Mouse (Mus musculus) limb, embryonic 11.5 days (tissue): Measurements from ENCODE around the gene Arhgdig. TPM values are rescaled to one million over a fixed set of nuclear protein-coding genes. Genes with fewer than 3 reads are reported as not detected.
A peak's percentile ranks its signal among the peaks of the same experiment; 100 is the strongest.
"Not testable (repeated sequence)": the region's sequence is repeated elsewhere in the genome, so short reads cannot be mapped to it uniquely, and the experiment has no call there.

Experiments used
- ATAC-seq: fragments of 200-750 bp; cut with Nextera tagmentation; 2 replicates; pipeline ENCODE4 v1.8.0; 2017; ENCODE audit warnings: low read depth; ENCODE audit not compliant: insufficient number of reproducible peaks, low FRiP score, low TSS enrichment
- DNase-seq: peaks from one replicate; pipeline ENCODE4 v3.0.0-alpha.2; 2015; ENCODE audit warnings: low spot score
- H3K27ac ChIP-seq: fragments of 300-500 bp; sonication (generic); replicated peaks from 2 replicates; pipeline ENCODE4 v1.5.1; 2014; ENCODE audit warnings: low read depth, mild to moderate bottlenecking, low read length
- H3K27me3 ChIP-seq: fragments of 300-500 bp; sonication (generic); 2 replicates; pipeline ENCODE4 v1.6.1; 2014; ENCODE audit warnings: mild to moderate bottlenecking, low read length, mixed read lengths; ENCODE audit not compliant: control insufficient read depth, insufficient read depth
- H3K36me3 ChIP-seq: fragments of 300-500 bp; sonication (generic); 2 replicates; pipeline ENCODE4 v1.6.1; 2014; ENCODE audit warnings: mild to moderate bottlenecking, low read length, moderate library complexity, mixed read lengths; ENCODE audit not compliant: control insufficient read depth, insufficient read depth
- H3K4me1 ChIP-seq: fragments of 300-500 bp; sonication (generic); 2 replicates; pipeline ENCODE4 v1.6.1; 2014; ENCODE audit warnings: low read length, mixed read lengths; ENCODE audit not compliant: control insufficient read depth, insufficient read depth
- H3K4me2 ChIP-seq: fragments of 300-500 bp; sonication (generic); 2 replicates; pipeline ENCODE4 v1.6.1; 2014; ENCODE audit warnings: low read depth, mild to moderate bottlenecking, moderate library complexity; ENCODE audit not compliant: severe bottlenecking
- H3K4me3 ChIP-seq: fragments of 300-500 bp; sonication (generic); 2 replicates; pipeline ENCODE4 v1.5.1; 2014; ENCODE audit warnings: low read depth, low read length
- H3K9ac ChIP-seq: fragments of 300-500 bp; sonication (generic); 2 replicates; pipeline ENCODE4 v1.6.1; 2014; ENCODE audit warnings: mild to moderate bottlenecking, low read length
- H3K9me3 ChIP-seq: fragments of 300-500 bp; sonication (generic); 2 replicates; pipeline ENCODE4 v1.6.1; 2016; ENCODE audit warnings: low read length; ENCODE audit not compliant: control insufficient read depth
- WGBS: fragments of 180-500 bp; shearing (Covaris S2); extraction: QIAGEN DNeasy Blood & Tissue Kit; methylation state at CpG from one replicate; pipeline ENCODE4 v1.1.7; 2014; 5-methylcytosine and 5-hydroxymethylcytosine counted together
- polyA plus RNA-seq: library from polyadenylated mRNA; unstranded; fragments of >200 nt; fragmentation: Nextera tagmentation; extraction: Ambion mirVana; gene quantifications from 2 replicates; pipeline ENCODE4 v1.2.1, GENCODE M21; 2014

Gene Arhgdig
- polyA plus RNA-seq, 1 experiment from 2014 or later, result 4.7 TPM

DNA sequence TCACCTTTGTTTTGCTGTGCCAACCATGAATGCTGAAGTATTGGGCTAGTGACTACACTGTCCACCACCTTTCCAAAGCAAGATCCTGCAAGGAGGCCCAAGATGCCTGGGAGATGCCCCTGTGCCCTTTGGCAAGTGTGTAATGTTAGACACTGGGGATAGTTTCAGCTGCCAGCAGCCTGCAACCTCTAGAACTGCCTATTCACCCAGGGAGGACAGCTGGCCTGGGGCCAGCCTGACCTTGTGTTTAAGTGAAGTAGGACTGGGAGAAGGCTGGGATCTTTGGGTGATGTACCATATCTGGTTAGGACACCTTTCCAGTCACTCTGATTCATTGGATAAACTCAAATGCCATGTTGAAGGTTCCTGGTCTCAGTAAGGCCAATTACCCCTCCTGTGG, 5.6 kb downstream of the Arhgdig start:
- Histone ChIP-seq H3K36me3 (peaks cover 3% of the 10 kb centered on the region; the same call in 1 of the 2 replicates), H3K4me3 (no peak overlapping the region), H3K4me1 (peaks cover 14% of the 10 kb centered on the region), H3K4me2 (no peak overlapping the region), H3K27me3 (peaks cover 54% of the 10 kb centered on the region), H3K27ac (no peak overlapping the region), H3K9me3 (no peaks in the 10 kb centered on the region), H3K9ac (no peak overlapping the region)
- DNase-seq (no peak), ATAC-seq (no peak)

DNA sequence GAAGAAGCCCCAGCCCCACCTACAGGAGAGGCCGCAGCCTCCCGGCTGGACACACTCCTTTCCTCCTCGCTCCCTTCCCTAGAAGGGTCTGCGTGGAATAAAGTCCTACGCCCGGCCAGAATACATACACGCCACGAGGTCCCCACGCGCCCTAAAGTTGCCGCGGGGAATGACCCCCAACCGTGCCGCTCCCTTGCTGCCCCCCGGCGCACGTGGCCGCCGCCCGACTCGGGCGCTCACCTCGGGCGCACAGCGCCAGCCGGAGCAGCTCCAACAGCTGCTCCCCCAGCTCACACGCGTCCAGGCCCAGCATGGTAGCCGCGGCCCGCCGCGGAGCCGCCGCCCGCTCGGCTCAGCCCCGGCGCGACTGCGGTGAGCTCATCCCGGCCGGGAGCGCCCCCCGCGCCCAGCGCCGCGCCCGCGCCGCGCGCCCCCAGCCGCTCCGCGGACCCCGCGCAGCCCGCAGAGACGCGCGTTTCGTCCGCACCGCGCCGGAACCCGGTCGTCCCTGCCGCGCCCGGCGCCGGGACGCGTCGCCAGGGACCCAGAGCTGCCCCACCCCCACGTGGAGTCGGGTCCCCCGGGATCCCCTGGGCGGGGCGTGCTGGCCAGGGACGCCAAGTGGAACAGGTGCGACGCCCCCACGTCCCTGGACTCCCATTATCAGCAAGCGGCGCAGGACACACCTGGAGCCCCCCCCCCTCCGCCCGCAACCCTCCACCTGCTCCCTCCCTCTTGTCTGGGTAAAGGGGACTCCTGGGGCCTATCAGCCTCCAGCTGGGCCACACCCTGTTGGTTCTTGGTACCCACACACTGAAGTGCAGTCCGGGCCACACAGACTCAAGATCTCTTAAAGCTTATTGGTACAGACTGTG, 6.5 kb downstream of the Arhgdig start:
- H3K4me2 ChIP-seq, result peak overlapping the region; percentile 97
- H3K9ac ChIP-seq, result peak overlapping the region; percentile 52
- ATAC-seq, result no peak
- no peaks in the 10 kb centered on the region for H3K9me3 ChIP-seq
- no peak overlapping the region for H3K27ac ChIP-seq
- H3K4me3 ChIP-seq, result peak overlapping the region; percentile 48
- H3K27me3 ChIP-seq, result peaks cover 54% of the 10 kb centered on the region
- peaks cover 14% of the 10 kb centered on the region for H3K4me1 ChIP-seq
- under 1% methylated on average over 90 of the region's 92 CpGs for WGBS
- peak; percentile 42 for DNase-seq
- H3K36me3 ChIP-seq, result peaks cover 6% of the 10 kb centered on the region; the same call in 1 of the 2 replicates

DNA sequence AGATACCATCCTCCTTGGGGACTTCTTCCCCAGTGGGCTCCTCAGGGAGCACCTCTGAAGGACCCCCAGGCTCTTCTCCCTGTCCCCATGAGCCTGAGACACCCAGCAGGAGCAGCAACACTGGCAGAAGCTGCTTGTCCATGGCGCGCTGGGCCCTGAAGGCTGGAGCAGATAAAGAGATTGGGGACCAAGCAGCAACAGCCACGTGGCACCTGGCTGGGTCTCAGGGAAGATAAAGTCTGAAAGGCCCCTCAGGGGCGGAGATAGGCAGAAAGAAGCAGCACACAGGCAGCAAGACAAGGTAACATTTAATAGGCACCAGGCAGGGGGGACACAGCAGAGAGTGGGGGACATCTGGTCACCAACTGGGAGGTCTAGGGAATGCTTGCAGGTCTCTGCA, 8.7 kb downstream of the Arhgdig start, which contains the start of gene Pdia2:
Gene Pdia2, minus strand, starts transcription at position 196 of the 400 bp plus-strand sequence.
- peaks cover 43% of the 10 kb centered on the region for H3K27me3 ChIP-seq

DNA sequence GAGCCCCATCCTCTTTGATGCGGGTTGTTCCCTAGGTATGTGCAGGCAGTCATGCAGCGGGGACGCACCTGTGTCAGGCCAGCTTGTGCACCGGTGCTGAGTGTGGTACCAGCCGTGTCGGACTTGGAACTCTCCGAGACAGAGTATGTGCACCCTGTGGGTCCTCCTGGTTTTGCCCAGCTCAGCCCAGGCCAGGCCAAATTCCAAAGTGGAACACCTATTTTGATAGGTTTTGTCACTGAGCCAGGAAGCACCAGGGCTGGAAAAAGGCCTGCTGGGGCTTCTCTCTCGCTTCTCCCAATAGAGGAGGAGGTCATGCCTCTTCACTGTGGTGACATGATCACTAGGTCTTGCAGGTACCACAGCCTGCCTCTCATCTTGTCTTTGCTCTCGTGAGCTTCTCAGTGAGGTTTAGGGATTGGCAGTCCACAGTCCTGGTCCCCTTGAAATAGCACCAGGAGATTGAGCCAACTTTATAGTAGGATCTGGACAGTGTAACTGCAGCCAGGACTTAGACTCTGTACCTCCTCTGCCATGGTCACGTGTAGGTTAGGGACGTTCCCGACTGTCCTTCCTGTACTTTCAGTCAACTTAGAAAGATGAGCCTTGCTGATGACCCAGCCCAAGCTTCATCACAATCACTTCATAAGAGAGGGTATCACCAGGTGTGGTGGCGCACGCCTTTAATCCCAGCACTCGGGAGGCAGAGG, 14.9 kb downstream of the Arhgdig start:
- DNase-seq, result no peak
- ATAC-seq, result no peak
- Histone ChIP-seq H3K4me2 (no peak overlapping the region), H3K9ac (no peak overlapping the region), H3K27ac (no peak overlapping the region), H3K36me3 (peaks cover 26% of the 10 kb centered on the region), H3K4me1 (no peaks in the 10 kb centered on the region), H3K9me3 (no peaks in the 10 kb centered on the region), H3K4me3 (no peak overlapping the region), H3K27me3 (no peaks in the 10 kb centered on the region)
- WGBS, result 95% methylated on average over 15 of the region's 15 CpGs

More for the DNA sequence above, 8.7 kb downstream of the Arhgdig start, which contains the start of gene Pdia2:
- H3K36me3 ChIP-seq, result peaks cover 6% of the 10 kb centered on the region; the same call in 1 of the 2 replicates
- H3K9ac ChIP-seq, result no peak within 1 kb of the TSS
- DNase-seq, result no peak
- H3K4me1 ChIP-seq, result peaks cover 7% of the 10 kb centered on the region; the same call in 1 of the 2 replicates
- ATAC-seq, result no peak
- no peak within 1 kb of the TSS for H3K4me3 ChIP-seq
- H3K27ac ChIP-seq, result no peak within 1 kb of the TSS
- WGBS, result 77% methylated on average over 4 of the region's 4 CpGs
- H3K4me2 ChIP-seq, result no peak within 1 kb of the TSS
- no peaks in the 10 kb centered on the region for H3K9me3 ChIP-seq

DNA sequence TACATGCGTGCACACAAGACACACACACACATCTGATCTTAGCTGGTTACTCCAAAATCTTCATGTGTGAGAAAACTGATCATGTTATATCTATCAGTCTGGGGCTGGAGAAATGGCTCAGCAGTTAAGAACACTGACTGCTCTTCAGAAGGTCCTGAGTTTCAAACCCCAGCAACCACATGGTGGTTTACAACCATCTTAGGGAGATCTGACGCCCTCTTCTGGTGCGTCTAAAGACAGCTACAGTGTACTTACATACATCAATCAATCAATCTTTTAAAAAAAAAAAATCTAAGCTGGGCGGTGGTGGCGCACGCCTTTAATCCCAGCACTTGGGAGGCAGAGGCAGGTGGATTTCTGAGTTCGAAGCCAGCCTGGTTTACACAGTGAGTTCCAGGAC, 16.1 kb downstream of the Arhgdig start:
- H3K27me3 ChIP-seq, H3K4me2 ChIP-seq, H3K4me3 ChIP-seq, H3K9ac ChIP-seq, ATAC-seq, H3K9me3 ChIP-seq, H3K4me1 ChIP-seq, DNase-seq, H3K27ac ChIP-seq: not testable (repeated sequence)
- WGBS, result 92% methylated on average over 7 of the region's 7 CpGs
- H3K36me3 ChIP-seq, result peaks cover 25% of the 10 kb centered on the region

DNA sequence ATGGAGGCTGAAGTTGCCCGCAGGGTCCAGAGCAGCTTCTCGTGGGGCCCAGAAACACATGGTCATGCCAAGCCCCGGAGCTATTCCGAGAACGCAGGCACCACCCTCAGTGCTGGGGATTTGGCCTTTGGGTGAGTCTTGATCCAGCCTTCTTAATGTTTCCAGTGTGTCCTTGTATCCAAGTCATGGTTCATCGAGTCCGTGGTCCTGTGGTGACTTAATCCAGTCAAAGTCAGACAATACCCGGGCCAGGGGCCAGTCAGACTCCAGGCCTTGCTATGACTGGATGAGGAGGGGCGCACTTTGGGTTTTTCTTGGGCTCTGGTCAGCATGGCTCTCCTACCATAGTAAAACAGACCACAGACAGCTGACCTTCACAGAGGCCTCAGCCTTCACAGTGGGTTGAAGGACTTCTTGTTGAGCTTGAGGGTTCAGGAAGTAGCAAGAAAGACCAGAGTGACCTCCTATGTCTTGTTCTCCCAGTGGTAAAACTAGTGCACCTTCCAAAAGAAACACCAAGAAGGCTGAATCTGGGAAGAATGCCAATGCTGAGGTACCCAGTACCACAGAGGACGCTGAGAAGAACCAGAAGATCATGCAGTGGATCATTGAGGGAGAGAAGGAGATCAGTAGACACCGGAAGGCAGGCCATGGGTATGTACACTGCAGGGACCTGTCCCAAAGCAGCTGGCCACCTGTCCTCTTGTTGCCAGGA, 19.3 kb downstream of the Arhgdig start:
- no peak overlapping the region for H3K27ac ChIP-seq
- H3K4me3 ChIP-seq, result no peak overlapping the region
- H3K27me3 ChIP-seq, result no peaks in the 10 kb centered on the region
- H3K36me3 ChIP-seq, result peaks cover 29% of the 10 kb centered on the region
- DNase-seq, result no peak
- no peak overlapping the region for H3K4me2 ChIP-seq
- H3K9me3 ChIP-seq, result no peaks in the 10 kb centered on the region
- no peak overlapping the region for H3K9ac ChIP-seq
- no peaks in the 10 kb centered on the region for H3K4me1 ChIP-seq
- ATAC-seq, result no peak
- 95% methylated on average over 11 of the region's 11 CpGs for WGBS

DNA sequence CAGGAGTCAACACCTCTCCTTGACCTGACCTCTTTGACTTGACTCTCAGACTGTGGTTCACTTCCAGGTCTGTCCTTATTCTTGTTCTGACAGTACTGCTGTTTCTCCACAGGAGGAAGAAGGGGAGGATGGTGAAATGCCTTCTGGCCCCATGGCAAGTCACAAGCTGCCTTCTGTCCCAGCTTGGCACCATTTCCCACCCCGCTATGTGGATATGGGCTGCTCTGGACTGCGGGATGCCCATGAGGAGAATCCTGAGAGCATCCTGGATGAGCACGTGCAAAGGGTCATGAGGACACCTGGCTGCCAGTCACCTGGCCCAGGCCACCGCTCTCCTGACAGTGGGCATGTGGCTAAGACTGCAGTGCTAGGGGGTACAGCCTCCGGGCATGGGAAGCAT, 20.0 kb downstream of the Arhgdig start:
- WGBS, result 96% methylated on average over 5 of the region's 5 CpGs
- H3K36me3 ChIP-seq, result peaks cover 30% of the 10 kb centered on the region
- no peak overlapping the region for H3K4me3 ChIP-seq
- no peak overlapping the region for H3K9ac ChIP-seq
- no peak overlapping the region for H3K27ac ChIP-seq
- H3K9me3 ChIP-seq, result no peaks in the 10 kb centered on the region
- no peak for DNase-seq
- H3K4me1 ChIP-seq, result no peaks in the 10 kb centered on the region
- ATAC-seq, result no peak
- H3K4me2 ChIP-seq, result no peak overlapping the region
- H3K27me3 ChIP-seq, result no peaks in the 10 kb centered on the region

DNA sequence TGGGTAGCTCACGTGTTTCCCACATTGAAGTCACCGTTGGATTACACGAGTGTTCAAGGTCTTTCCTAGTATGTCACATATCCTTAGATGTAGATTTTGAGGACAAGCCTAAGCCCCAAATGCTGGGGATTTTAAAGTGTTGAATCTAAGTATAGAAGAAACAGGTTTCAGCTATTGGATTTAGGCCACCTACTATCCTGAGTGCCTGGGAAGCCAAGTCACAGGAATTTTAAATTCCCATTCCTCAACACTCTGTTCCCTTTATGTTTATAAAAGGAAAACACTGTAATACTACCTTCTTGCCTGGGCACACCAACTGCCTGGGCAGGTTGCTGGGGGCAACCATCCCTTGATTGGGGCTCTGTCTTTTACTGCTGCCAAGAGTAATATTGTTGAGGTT, 26.4 kb downstream of the Arhgdig start:
- H3K4me3 ChIP-seq, result no peak overlapping the region
- H3K36me3 ChIP-seq, result peaks cover 9% of the 10 kb centered on the region
- no peaks in the 10 kb centered on the region for H3K27me3 ChIP-seq
- no peaks in the 10 kb centered on the region for H3K4me1 ChIP-seq
- H3K27ac ChIP-seq, result no peak overlapping the region
- DNase-seq (no peak), ATAC-seq (no peak)
- no peaks in the 10 kb centered on the region for H3K9me3 ChIP-seq
- no peak overlapping the region for H3K9ac ChIP-seq
- no peak overlapping the region for H3K4me2 ChIP-seq
- WGBS, result 94% methylated on average over 3 of the region's 3 CpGs
